Mouse (Mus musculus) left cerebral cortex, postnatal 36 days (tissue): ENCODE results near the gene Ccdc114. TPM values are rescaled to one million over a fixed set of nuclear protein-coding genes. Genes with fewer than 3 reads are reported as not detected.
"Not testable (repeated sequence)": the region's sequence is repeated elsewhere in the genome, so short reads cannot be mapped to it uniquely, and the experiment has no call there.

Experiments used
- DNase-seq, 2 experiments: peaks; one replicate each; pipeline ENCODE4 v3.0.0; 2021 to 2022; ENCODE audit warnings: low spot score in 2 of 2, mixed read lengths in 1 of 2
- intact Hi-C: fragments of 180-260 bp; cut with DNase I; formaldehyde crosslinking; loops from one replicate; pipeline ENCODE4 v1.15.1; 2025
- total RNA-seq, 2 experiments: library from RNA; stranded (reverse); gene quantifications; 2 replicates each; pipeline ENCODE4 v1.2.3; 2021

Gene Ccdc114
- total RNA-seq: 1 to 10 TPM; 2.3 to 2.9 TPM

GRCm38 (mm10) chr7:45923762-45924428, at the start of gene Ccdc114:
Ccdc114 (plus strand) TSS chr7:45924072.
- DNase-seq: no peak
- intact Hi-C loops: no loop called here

- intact Hi-C loops: no loop called here
- no peak for DNase-seq
These were observed 47.0 kb upstream of the Ccdc114 start for GRCm38 (mm10) chr7:45876895-45877294.

DNA sequence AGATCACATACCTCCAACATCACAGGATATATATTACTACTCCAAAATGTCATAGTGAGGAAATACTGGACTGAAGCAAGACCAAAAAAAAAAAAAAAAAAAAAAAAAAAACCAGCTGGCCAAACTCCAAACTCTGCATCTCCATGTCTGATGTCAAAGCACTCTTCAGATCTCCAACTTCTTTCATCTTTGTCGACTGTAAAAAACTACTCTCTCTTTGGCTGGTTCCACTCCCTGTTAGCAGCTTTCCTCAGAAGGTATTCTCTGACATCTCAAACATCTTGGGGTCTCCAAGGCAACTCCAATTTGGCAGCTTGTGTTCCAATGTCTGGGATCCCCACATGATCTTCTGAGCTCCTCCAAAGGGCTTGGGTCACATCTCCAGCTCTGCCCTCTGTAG, 45.6 kb upstream of the Ccdc114 start, which contains the start of gene Grin2d:
Gene Grin2d, minus strand, starts transcription at position 101 of the 400 bp plus-strand sequence.
- intact Hi-C loops, DNase-seq: not testable (repeated sequence)

GRCm38 (mm10) chr7:45880531-45880930, 43.3 kb upstream of the Ccdc114 start:
- intact Hi-C loops: no loop called here
- DNase-seq: no peak

DNA sequence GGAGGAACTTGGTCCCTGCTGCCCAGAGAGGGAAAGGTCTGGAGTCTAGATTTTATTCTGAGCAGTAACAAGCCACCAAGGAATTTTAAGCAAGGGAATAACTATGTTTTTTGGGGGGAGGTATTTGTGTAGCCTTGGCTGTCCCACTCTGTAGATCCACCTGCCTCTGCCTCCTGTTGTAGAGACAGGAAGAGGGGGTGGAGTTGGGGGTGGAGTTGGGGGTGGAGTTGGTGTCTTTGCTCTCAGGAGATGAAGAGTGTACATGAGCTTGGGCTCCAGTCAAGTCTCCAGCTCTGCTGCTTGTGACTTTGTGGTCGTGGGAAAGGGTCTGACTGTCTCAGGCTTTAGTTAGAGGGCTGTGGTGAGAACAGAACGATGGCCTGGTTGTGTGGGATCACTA, 42.9 kb upstream of the Ccdc114 start:
- no peak for DNase-seq
- intact Hi-C loops: no loop called here

DNA sequence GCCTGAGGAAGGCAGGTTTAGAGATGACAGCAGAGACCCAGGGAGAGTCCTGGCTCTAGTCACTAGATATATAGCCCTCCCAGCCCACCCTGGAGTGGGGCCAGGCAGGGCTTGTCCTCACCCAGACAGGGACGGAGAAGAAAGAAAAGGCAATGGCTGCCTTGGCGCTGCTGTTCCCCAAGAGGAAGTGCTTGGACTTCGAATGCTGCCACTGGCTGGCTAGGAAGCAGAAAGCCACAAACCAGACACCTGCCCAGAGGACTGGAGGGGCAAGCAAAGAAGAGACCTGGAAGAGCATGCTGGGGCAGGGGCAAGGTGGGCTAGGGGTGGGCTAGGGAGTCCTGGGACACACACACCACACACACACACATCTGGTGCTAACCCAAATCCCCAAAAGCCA, 36.6 kb upstream of the Ccdc114 start:
- no peak for DNase-seq

DNA sequence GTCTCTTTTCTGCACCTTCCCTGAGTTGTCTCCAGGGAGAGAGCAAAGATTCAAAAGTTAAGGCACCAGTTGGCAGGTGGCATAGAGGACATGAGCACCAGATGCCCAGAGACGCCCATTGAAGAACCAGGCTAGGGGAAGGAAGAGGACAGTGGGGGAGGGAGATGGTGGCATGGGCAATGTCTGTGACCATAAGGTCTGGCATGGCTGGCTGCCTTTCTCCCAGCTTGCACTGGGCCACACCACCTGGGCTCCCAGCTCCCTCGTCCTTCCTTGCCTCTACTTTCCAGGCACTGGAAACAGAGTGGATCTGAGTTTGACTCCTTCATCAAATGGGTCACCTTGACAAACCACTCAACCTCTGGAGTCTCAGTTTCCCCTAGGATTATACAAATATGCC, 31.2 kb upstream of the Ccdc114 start:
- no peak for DNase-seq
- intact Hi-C loops: no loop called here

More for the DNA sequence above, 36.6 kb upstream of the Ccdc114 start:
- intact Hi-C loops: no loop called here

GRCm38 (mm10) chr7:45895931-45896516, 27.8 kb upstream of the Ccdc114 start:
- no peak for DNase-seq
- intact Hi-C loops: no loop called here

DNA sequence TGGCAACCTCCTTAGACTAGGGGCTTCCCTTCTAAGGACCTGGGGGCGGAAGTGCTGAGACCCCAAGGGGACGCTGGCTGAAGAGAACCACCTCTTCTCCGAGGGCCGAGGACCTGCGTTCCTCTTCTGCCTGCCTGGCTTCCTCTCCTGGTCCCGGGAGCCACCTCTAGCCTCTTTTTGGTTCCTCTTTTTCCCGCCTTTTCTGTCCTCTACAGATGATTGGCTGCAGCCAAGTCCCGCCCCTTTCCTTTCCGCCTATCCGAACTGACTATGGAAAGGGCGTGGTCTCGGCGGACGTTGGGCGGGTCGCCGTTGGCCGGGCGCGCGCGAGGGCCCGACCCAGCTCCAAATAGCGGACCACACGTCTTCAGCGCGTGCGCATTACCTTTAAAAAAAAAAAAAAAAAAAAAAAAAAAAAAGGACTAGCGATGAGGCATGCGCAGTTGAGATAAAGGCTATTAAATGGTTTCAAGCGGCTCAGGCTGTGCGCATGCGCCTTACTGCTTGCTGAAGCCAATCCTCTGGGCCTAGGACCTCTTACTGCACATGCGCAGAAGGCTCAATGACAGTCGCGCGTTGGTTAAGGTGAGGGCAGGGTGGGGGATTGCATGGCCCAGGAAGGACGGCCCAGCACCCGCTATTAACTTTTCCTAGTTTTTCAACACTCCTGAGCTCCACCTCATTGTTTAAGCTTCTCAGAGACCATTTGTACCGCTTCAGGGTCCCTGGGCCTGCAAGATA, 27.2 kb upstream of the Ccdc114 start, which contains the start of the genes Syngr4 and Tmem143:
Gene Syngr4, minus strand, starts transcription at position 198 of the 741 bp plus-strand sequence.
Gene Tmem143, plus strand, starts transcription at position 425 of the 741 bp plus-strand sequence.
- peak; percentile 96 to 97 for DNase-seq
- intact Hi-C loops: no loop called here

- intact Hi-C loops: no loop called here
These were observed 26.6 kb upstream of the Ccdc114 start for GRCm38 (mm10) chr7:45897258-45897757.

DNA sequence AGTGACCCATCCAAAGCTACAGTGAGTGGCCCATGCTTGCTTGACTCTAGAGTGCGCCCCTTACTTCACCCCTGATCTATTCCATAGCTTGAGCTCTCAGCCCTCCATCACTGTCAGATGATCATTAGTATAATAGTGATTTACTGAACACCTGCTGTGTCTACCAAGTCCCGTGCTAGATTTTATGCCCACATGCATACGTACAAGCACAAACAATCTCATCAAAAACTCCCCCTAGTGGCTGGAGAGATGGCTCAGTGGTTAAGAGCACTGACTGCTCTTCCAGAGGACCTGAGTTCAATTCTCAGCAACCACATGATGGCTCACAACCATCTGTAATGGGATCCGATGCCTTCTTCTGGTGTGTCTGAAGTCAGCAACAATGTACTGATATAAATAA, 25.7 kb upstream of the Ccdc114 start:
- intact Hi-C loops, DNase-seq: not testable (repeated sequence)

More at GRCm38 (mm10) chr7:45897258-45897757, 26.6 kb upstream of the Ccdc114 start:
- DNase-seq: peak; percentile 63 to 66

GRCm38 (mm10) chr7:45901562-45901961, 22.3 kb upstream of the Ccdc114 start:
- intact Hi-C loops: no loop called here
- no peak for DNase-seq

- DNase-seq: no peak
- intact Hi-C loops: no loop called here
These were observed 21.3 kb upstream of the Ccdc114 start for GRCm38 (mm10) chr7:45902481-45903002.

- intact Hi-C loops: no loop called here
- DNase-seq: no peak
These were observed 17.2 kb upstream of the Ccdc114 start for GRCm38 (mm10) chr7:45906622-45907021.

- DNase-seq: no peak
- intact Hi-C loops: no loop called here
These were observed 15.5 kb upstream of the Ccdc114 start for GRCm38 (mm10) chr7:45908384-45908783.

DNA sequence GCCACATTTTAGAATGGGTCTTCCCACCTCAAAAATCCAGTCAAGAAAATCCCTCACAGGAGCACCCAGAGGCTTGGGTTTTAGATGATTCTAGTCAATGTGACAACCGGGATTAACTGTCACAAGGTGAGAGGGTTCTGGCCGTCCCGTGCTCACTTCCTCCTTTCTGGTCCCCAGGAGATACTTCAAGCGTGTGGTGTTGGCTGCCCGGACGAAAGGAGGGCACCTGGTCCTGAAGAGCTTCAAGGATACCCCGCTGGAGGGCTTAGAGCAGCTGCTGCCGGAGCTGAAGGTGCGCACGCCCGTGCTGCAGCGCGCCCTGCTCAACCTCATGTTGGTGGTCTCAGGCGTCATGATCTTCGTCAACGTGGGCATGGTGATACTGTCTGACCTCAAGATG, 14.7 kb upstream of the Ccdc114 start:
- intact Hi-C loops: no loop called here
- DNase-seq: no peak

DNA sequence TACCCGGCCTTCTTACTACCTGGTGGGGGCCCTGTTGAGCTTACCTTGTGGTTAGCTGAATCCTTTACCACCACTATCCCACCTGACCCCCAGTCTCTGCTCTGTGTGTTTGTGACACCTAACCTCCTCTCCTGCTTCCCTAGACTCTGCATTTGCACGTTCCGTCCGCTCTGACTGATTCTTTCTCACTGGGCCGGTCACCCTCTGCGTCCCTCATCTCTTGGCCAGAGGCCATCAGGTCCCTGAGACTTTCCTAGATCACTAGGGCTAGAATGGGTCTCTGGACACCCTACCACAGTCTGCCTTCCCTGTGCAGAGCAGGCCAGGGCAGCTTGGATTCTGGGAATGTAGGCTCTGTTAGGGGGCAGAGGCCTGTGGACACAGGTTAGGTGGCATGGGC, 9.8 kb upstream of the Ccdc114 start:
- intact Hi-C loops: no loop called here
- no peak for DNase-seq

GRCm38 (mm10) chr7:45915011-45915410, 8.9 kb upstream of the Ccdc114 start:
- intact Hi-C loops: no loop called here
- no peak for DNase-seq

DNA sequence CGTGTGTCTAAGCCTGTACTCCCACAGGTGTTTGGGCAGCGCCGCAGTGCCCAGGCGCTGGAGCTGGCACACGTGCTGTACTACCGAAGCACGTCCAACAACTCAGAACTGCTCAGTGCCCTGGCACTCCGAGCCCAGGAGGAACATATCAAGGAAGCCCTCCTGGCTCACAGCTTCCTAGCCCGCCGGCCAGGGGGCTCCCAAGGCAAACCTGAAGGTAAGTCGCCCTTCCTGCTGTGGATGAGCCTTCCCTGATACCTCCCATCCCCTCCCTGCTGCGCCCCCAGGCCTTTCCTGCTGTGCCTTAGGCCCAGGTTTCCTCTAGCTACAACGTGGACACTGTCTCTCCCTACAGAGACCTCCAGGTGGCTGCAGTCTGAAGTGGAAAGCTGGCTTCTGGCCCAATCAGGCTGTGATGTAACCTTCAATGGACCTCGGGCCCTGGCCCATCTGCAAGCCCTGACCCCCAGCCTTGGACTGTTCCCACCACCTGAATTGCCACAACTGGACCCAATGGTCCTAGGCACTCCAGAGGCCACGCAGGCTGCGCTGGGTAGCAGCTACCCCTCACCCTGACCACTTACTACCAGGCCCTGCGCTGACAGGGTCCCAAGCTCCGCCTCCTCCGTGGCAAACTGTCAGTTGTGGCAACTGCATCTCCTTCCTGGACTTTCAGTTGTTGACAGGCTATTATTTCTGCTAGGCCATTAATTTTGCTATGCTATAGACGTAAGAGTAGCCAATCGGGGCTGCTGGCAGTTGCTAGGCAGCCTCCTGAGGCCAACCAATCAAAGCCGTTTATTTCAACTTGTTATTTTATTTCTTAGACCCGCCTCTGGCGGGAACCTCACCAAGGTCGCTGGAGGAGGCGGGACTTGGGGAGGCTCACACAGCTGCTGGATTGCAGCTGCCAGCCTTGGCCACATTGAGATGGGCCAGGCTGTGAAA, 7.5 kb upstream of the Ccdc114 start:
- DNase-seq: peak; percentile 57 to 70
- intact Hi-C loops: no loop called here
